Comparison of ENCODE assay signal across 23 mouse cellular contexts in the genomic region with DNA sequence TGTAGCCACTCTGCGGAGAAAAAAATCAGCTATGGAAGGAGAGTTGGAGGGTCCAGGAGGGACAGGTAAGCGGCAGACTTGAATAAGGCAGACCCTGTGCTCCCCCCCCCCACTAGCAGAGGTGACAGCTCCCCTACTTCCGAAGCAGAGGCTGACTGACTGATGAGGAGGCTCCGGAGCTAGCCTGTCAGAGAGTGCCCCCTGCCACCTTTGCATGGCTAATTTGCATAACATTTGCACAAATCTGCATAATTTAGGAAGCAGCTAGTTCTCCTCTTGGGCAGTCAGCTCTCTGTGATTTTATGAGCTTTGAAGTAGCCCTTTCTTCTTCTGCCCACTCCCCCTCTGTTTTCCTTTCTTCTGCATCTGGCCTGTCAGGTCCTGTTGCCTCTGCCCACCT.
A peak's percentile ranks its signal among the peaks of the same experiment; 100 is the strongest.
DNase-seq lines count a peak whose midpoint lies in the region; ATAC-seq and TF ChIP-seq lines count a peak whose summit lies in the region.
"Had no signal": no experiment of that assay in that cellular context is flagged by ENCODE, and none has a peak within 500 bp of the region (broad histone marks: within the 10 kb centered on the region; RNA-seq: fewer than 3 reads in every experiment).

No protein-coding gene starts in this region.

- no peak overlapping the region for H3K4me2 ChIP-seq in midbrain, postnatal 0 days (ENCODE audit: low read depth, low read length, poor library complexity, severe bottlenecking)
- H3K4me2 ChIP-seq in forebrain, embryonic 12.5 days: no peak overlapping the region
- no peak overlapping the region for H3K4me2 ChIP-seq in hindbrain, embryonic 12.5 days (replicated peaks)
- H3K4me2 ChIP-seq in midbrain, embryonic 14.5 days (ENCODE audit: low read length): no peak overlapping the region
- H3K4me2 ChIP-seq: heart, embryonic 12.5 days; limb, embryonic 12.5 days; liver, embryonic 11.5 days; stomach, embryonic 15.5 days had no signal

- peaks cover 29% of the 10 kb centered on the region for H3K27me3 ChIP-seq in midbrain, embryonic 10.5 days (ENCODE audit: low read depth, poor library complexity, severe bottlenecking)
- H3K27me3 ChIP-seq in midbrain, postnatal 0 days (ENCODE audit: insufficient read depth, low read length): no peaks in the 10 kb centered on the region
- H3K27me3 ChIP-seq in forebrain, embryonic 12.5 days: peaks cover 7% of the 10 kb centered on the region
- no peaks in the 10 kb centered on the region; the same call in 1 of the 2 replicates for H3K27me3 ChIP-seq in hindbrain, embryonic 12.5 days
- H3K27me3 ChIP-seq in midbrain, embryonic 14.5 days (ENCODE audit: control insufficient read depth, insufficient read depth, low read length): no peaks in the 10 kb centered on the region
- H3K27me3 ChIP-seq: heart, embryonic 12.5 days; stomach, embryonic 15.5 days had no signal

- H3K4me3 ChIP-seq in midbrain, embryonic 10.5 days: no peak overlapping the region
- H3K4me3 ChIP-seq in midbrain, postnatal 0 days (ENCODE audit: low read depth, low read length): no peak overlapping the region
- no peak overlapping the region for H3K4me3 ChIP-seq in forebrain, embryonic 12.5 days (replicated peaks)
- H3K4me3 ChIP-seq in hindbrain, embryonic 12.5 days: no peak overlapping the region
- no peak overlapping the region for H3K4me3 ChIP-seq in midbrain, embryonic 14.5 days (replicated peaks; ENCODE audit: low read depth, low read length)
- H3K4me3 ChIP-seq: embryonic facial prominence, embryonic 10.5 days; heart, embryonic 12.5 days; limb, embryonic 12.5 days; stomach, embryonic 15.5 days had no signal

- no peaks in the 10 kb centered on the region for H3K9me3 ChIP-seq in midbrain, embryonic 10.5 days (replicated peaks)
- H3K9me3 ChIP-seq in midbrain, postnatal 0 days (ENCODE audit: low read length): no peaks in the 10 kb centered on the region
- H3K9me3 ChIP-seq in forebrain, embryonic 12.5 days: no peaks in the 10 kb centered on the region
- H3K9me3 ChIP-seq in hindbrain, embryonic 12.5 days (replicated peaks): no peaks in the 10 kb centered on the region
- no peaks in the 10 kb centered on the region for H3K9me3 ChIP-seq in midbrain, embryonic 14.5 days (ENCODE audit: control insufficient read depth, low read length)
- H3K9me3 ChIP-seq: embryonic facial prominence, embryonic 10.5 days; heart, embryonic 12.5 days; limb, embryonic 12.5 days; stomach, embryonic 15.5 days had no signal

- 30% methylated on average over 4 of the region's 4 CpGs for WGBS in midbrain, embryonic 10.5 days
- 32% methylated on average over 4 of the region's 4 CpGs for WGBS in midbrain, postnatal 0 days
- whole genome bisulfite sequencing in forebrain, embryonic 12.5 days: 21% methylated on average over 4 of the region's 4 CpGs
- WGBS in hindbrain, embryonic 12.5 days: 18% methylated on average over 4 of the region's 4 CpGs
- WGBS in midbrain, embryonic 14.5 days: 29% methylated on average over 4 of the region's 4 CpGs

- peak overlapping the region; percentile 42 for H3K27ac ChIP-seq in midbrain, embryonic 10.5 days (replicated peaks)
- H3K27ac ChIP-seq in midbrain, postnatal 0 days (ENCODE audit: low read depth, low read length): no peak overlapping the region
- H3K27ac ChIP-seq in forebrain, embryonic 12.5 days: no peak overlapping the region; the same call in 1 of the 2 replicates
- peak overlapping the region; percentile 53 for H3K27ac ChIP-seq in hindbrain, embryonic 12.5 days
- no peak overlapping the region; the same call in 1 of the 2 replicates for H3K27ac ChIP-seq in midbrain, embryonic 14.5 days (replicated peaks; ENCODE audit: low read depth, low read length)
- H3K27ac ChIP-seq: embryonic facial prominence, embryonic 10.5 days; limb, embryonic 12.5 days; macrophage; stomach, embryonic 15.5 days had no signal

- no peak for TF ChIP-seq CTCF in midbrain, postnatal 0 days (IDR thresholded peaks at IDR 0.05)

- H3K36me3 ChIP-seq in midbrain, embryonic 10.5 days: no peaks in the 10 kb centered on the region
- H3K36me3 ChIP-seq in midbrain, postnatal 0 days (ENCODE audit: insufficient read depth, low read length): no peaks in the 10 kb centered on the region
- H3K36me3 ChIP-seq in forebrain, embryonic 12.5 days (replicated peaks): no peaks in the 10 kb centered on the region
- H3K36me3 ChIP-seq in hindbrain, embryonic 12.5 days: no peaks in the 10 kb centered on the region
- no peaks in the 10 kb centered on the region for H3K36me3 ChIP-seq in midbrain, embryonic 14.5 days (ENCODE audit: control insufficient read depth, insufficient read depth, low read length)
- H3K36me3 ChIP-seq: embryonic facial prominence, embryonic 10.5 days; heart, embryonic 12.5 days; limb, embryonic 12.5 days; stomach, embryonic 15.5 days had no signal

- peaks cover 62% of the 10 kb centered on the region for H3K4me1 ChIP-seq in midbrain, embryonic 10.5 days
- peaks cover 8% of the 10 kb centered on the region; the same call in 1 of the 2 replicates for H3K4me1 ChIP-seq in midbrain, postnatal 0 days (ENCODE audit: insufficient read depth, low read length)
- peaks cover 48% of the 10 kb centered on the region for H3K4me1 ChIP-seq in forebrain, embryonic 12.5 days
- peaks cover 54% of the 10 kb centered on the region for H3K4me1 ChIP-seq in hindbrain, embryonic 12.5 days
- H3K4me1 ChIP-seq in midbrain, embryonic 14.5 days (ENCODE audit: control insufficient read depth, insufficient read depth, low read length): peaks cover 31% of the 10 kb centered on the region; the same call in 1 of the 2 replicates
- H3K4me1 ChIP-seq: stomach, embryonic 15.5 days had no signal

- H3K9ac ChIP-seq in midbrain, postnatal 0 days (replicated peaks; ENCODE audit: low read length, poor library complexity, severe bottlenecking): no peak overlapping the region
- H3K9ac ChIP-seq in forebrain, embryonic 12.5 days: no peak overlapping the region
- no peak overlapping the region for H3K9ac ChIP-seq in hindbrain, embryonic 12.5 days
- no peak overlapping the region for H3K9ac ChIP-seq in midbrain, embryonic 14.5 days (replicated peaks; ENCODE audit: low read length)
- H3K9ac ChIP-seq: heart, embryonic 12.5 days; limb, embryonic 12.5 days; liver, postnatal 0 days; stomach, embryonic 15.5 days had no signal

- DNase-seq in midbrain, embryonic 10.5 days (ENCODE audit: low spot score): no peak
- DNase-seq in midbrain, postnatal 0 days (ENCODE audit: low spot score): no peak
- peak; percentile 59 for DNase-seq in midbrain, embryonic 14.5 days
- DNase-seq in frontal cortex, postnatal 36 days (ENCODE audit: low spot score in 2 of 2): no peak
- DNase-seq in yolk sac, embryonic 10.5 days (ENCODE audit: low spot score): no peak
- DNase-seq: cerebellum, adult 11-12 months; gastrocnemius, postnatal 25 days; heart, adult 18-20 months; kidney, adult 18-20 months; kidney, postnatal 4 days; liver, postnatal 0 days; thymus, postnatal 25 days had no signal

- no peak for ATAC-seq in midbrain, postnatal 0 days (ENCODE audit: low FRiP score)
- peak; percentile 64; the same call in 1 of the 2 replicates for ATAC-seq in forebrain, embryonic 12.5 days (ENCODE audit: low FRiP score)
- peak; percentile 60 for ATAC-seq in hindbrain, embryonic 12.5 days (ENCODE audit: low FRiP score)
- peak; percentile 44 for ATAC-seq in midbrain, embryonic 14.5 days (ENCODE audit: low FRiP score, low TSS enrichment)
- ATAC-seq: inflammation-experienced regulatory T-cells, adult 6 months; liver, postnatal 0 days; lung, postnatal 0 days; Patski had no signal

Comparison
In these comparisons a context has a peak if more than half of its experiments do, and no peak if none do; other contexts are left out.
1. H3K27ac ChIP-seq: peak in midbrain, embryonic 10.5 days (single experiment) and hindbrain, embryonic 12.5 days (single experiment); none in midbrain, postnatal 0 days (single experiment), forebrain, embryonic 12.5 days (single experiment) and midbrain, embryonic 14.5 days (single experiment).